Mouse (Mus musculus) stomach, postnatal 0 days (tissue): ENCODE measurements at regions not wholly inside any gene's neighbourhood (a gene's known extent, or its start where the extent isn't known, plus 50 kb on each side); places are given as distances from the start of the nearest gene placed in this dataset.

Experiments
- ATAC-seq: fragments of 200-750 bp; cut with Nextera tagmentation; 2 replicates; pipeline ENCODE4 v1.8.0; 2017; ENCODE audit not compliant: low FRiP score, low TSS enrichment
- DNase-seq: peaks from one replicate; pipeline ENCODE4 v3.0.0-alpha.2; 2016; ENCODE audit warnings: low spot score
- H3K27ac ChIP-seq: fragments of 300-500 bp; sonication (generic); replicated peaks from 2 replicates; pipeline ENCODE4 v1.5.1; 2014; ENCODE audit warnings: mild to moderate bottlenecking, control low read depth
- H3K27me3 ChIP-seq: fragments of 300-500 bp; sonication (generic); 2 replicates; pipeline ENCODE4 v1.6.1; 2014; ENCODE audit warnings: low read length; ENCODE audit not compliant: control insufficient read depth, insufficient read depth
- H3K36me3 ChIP-seq: fragments of 300-500 bp; sonication (generic); 2 replicates; pipeline ENCODE4 v1.6.1; 2014; ENCODE audit warnings: low read length, mixed read lengths; ENCODE audit not compliant: control insufficient read depth, insufficient read depth
- H3K4me1 ChIP-seq: fragments of 300-500 bp; sonication (generic); replicated peaks from 2 replicates; pipeline ENCODE4 v1.6.1; 2014; ENCODE audit warnings: antibody characterized with exemption; ENCODE audit not compliant: control insufficient read depth, insufficient read depth
- H3K4me2 ChIP-seq: fragments of 300-500 bp; sonication (generic); replicated peaks from 2 replicates; pipeline ENCODE4 v1.6.1; 2014; ENCODE audit warnings: low read depth, mild to moderate bottlenecking, control low read depth, moderate library complexity
- H3K4me3 ChIP-seq: fragments of 300-500 bp; sonication (generic); 2 replicates; pipeline ENCODE4 v1.5.1; 2014; ENCODE audit warnings: low read depth, low read length, control low read depth
- H3K9ac ChIP-seq: fragments of 300-500 bp; sonication (generic); 2 replicates; pipeline ENCODE4 v1.6.1; 2014; ENCODE audit warnings: mild to moderate bottlenecking, low read length, control low read depth, mixed read lengths
- H3K9me3 ChIP-seq: fragments of 300-500 bp; sonication (generic); 2 replicates; pipeline ENCODE4 v1.6.1; 2016; ENCODE audit warnings: low read length; ENCODE audit not compliant: control insufficient read depth
- CTCF ChIP-seq: IDR thresholded peaks from 2 replicates; pipeline ENCODE4 v1.5.1; 2016; ENCODE audit warnings: antibody characterized with exemption, low read depth, mild to moderate bottlenecking, moderate library complexity
- EP300 ChIP-seq: optimal IDR thresholded peaks from 2 replicates; pipeline ENCODE3; 2016; ENCODE audit warnings: antibody characterized with exemption
- WGBS: fragments of 180-500 bp; shearing (Covaris S2); extraction: QIAGEN DNeasy Blood & Tissue Kit; methylation state at CpG from one replicate; pipeline ENCODE4 v1.1.7; 2014; 5-methylcytosine and 5-hydroxymethylcytosine counted together

GRCm38 (mm10) chr2:166275398-166275797, 119.9 kb upstream of the Sulf2 start:
- no peak for ATAC-seq
- H3K4me3 ChIP-seq: no peak overlapping the region
- no peak overlapping the region for H3K4me2 ChIP-seq
- H3K27me3 ChIP-seq: no peaks in the 10 kb centered on the region
- DNase-seq: no peak
- no peak overlapping the region for H3K27ac ChIP-seq
- 80% methylated on average over 8 of the region's 8 CpGs for WGBS
- H3K9ac ChIP-seq: no peak overlapping the region
- TF ChIP-seq EP300 (no peak), CTCF (no peak)
- H3K9me3 ChIP-seq: no peaks in the 10 kb centered on the region
- H3K36me3 ChIP-seq: no peaks in the 10 kb centered on the region
- peaks cover 2% of the 10 kb centered on the region; the same call in 1 of the 2 replicates for H3K4me1 ChIP-seq

DNA sequence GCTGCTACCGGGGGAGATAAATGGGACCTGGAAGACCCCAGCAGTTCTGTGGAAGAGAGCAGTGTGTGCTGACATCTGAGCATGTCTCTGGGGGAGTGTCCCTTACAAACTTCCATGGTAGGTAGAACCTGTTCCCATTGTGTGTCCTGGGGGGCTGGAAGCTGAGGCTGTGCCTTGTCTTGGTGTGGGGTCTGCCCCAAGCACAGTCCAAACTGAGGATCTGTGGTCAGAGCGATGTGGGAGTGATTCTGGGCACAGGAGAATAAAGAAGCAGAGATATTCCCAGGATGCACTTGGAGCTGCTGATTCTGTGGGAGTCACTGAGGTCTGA, 118.5 kb upstream of the Sulf2 start:
- DNase-seq: no peak
- no peak overlapping the region for H3K4me3 ChIP-seq
- no peak overlapping the region for H3K4me2 ChIP-seq
- H3K27ac ChIP-seq: 0 out of 2 replicates have a peak overlapping the region, but pooled peaks have one; percentile 13
- no peak overlapping the region for H3K9ac ChIP-seq
- H3K4me1 ChIP-seq: peaks cover 2% of the 10 kb centered on the region; the same call in 1 of the 2 replicates
- no peaks in the 10 kb centered on the region for H3K36me3 ChIP-seq
- H3K27me3 ChIP-seq: no peaks in the 10 kb centered on the region
- 63% methylated on average over 2 of the region's 2 CpGs for WGBS
- 0 out of 2 replicates have a peak, but pooled peaks have one; percentile 4 for ATAC-seq
- TF ChIP-seq EP300 (no peak), CTCF (no peak)
- no peaks in the 10 kb centered on the region for H3K9me3 ChIP-seq

DNA sequence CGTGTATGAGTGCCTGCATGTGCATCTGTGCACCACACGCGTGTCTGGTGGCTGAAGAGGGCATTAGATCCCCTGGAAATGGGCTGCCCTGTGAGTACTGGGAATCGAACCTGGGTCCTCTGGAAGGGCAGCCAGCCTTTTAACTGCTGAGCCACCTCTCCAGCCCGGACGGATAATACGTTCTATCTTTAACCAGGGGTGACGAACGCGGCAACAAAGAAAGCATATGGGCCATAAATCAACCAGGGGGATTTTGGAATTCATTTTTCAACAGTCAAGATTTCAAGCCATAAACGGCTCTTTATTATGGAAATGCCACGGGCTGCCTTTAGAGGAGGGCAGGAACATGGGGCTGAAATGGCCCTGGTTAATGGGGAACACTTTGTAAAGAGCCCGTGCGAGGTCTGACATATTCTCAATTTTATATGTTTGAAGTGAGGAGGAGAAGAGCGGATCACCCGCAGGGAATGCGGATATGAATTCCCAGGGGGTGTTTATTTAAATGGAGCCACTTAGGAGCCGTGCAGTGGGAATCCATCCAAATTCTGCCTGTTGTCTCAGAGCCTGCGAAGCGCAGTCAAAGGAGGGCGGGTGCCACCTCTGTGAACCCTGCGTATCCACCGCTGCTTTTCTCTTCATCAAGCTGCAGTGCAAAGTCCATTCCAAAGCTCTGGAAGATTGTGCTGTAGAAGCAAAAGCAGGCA, 118.0 kb upstream of the Sulf2 start:
- Histone ChIP-seq H3K4me1 (peaks cover 2% of the 10 kb centered on the region; the same call in 1 of the 2 replicates), H3K4me3 (no peak overlapping the region), H3K36me3 (no peaks in the 10 kb centered on the region), H3K27ac (0 out of 2 replicates have a peak overlapping the region, but pooled peaks have one; percentile 13), H3K9me3 (no peaks in the 10 kb centered on the region), H3K27me3 (no peaks in the 10 kb centered on the region), H3K4me2 (0 out of 2 replicates have a peak overlapping the region, but pooled peaks have one; percentile 5), H3K9ac (no peak overlapping the region)
- peak; percentile 43 for DNase-seq
- 35% methylated on average over 23 of the region's 23 CpGs for WGBS
- peak; percentile 38; the same call in 1 of the 2 replicates for ATAC-seq
- TF ChIP-seq EP300 (no peak), CTCF (no peak)

GRCm38 (mm10) chr2:166272841-166273240, 117.4 kb upstream of the Sulf2 start:
- ATAC-seq (no peak), DNase-seq (no peak)
- Histone ChIP-seq H3K27ac (no peak overlapping the region), H3K4me1 (peaks cover 2% of the 10 kb centered on the region; the same call in 1 of the 2 replicates), H3K27me3 (no peaks in the 10 kb centered on the region), H3K4me3 (no peak overlapping the region), H3K4me2 (no peak overlapping the region), H3K36me3 (no peaks in the 10 kb centered on the region), H3K9ac (no peak overlapping the region), H3K9me3 (no peaks in the 10 kb centered on the region)
- 92% methylated on average over 1 of the region's 1 CpGs for WGBS
- TF ChIP-seq EP300 (no peak), CTCF (no peak)

GRCm38 (mm10) chr2:166272190-166272543, 116.7 kb upstream of the Sulf2 start:
- 62% methylated on average over 7 of the region's 7 CpGs for WGBS
- TF ChIP-seq CTCF (no peak), EP300 (no peak)
- ATAC-seq: no peak
- no peak overlapping the region for H3K4me3 ChIP-seq
- H3K4me1 ChIP-seq: peaks cover 2% of the 10 kb centered on the region; the same call in 1 of the 2 replicates
- H3K27ac ChIP-seq: no peak overlapping the region
- H3K36me3 ChIP-seq: no peaks in the 10 kb centered on the region
- H3K27me3 ChIP-seq: no peaks in the 10 kb centered on the region
- H3K4me2 ChIP-seq: no peak overlapping the region
- H3K9ac ChIP-seq: no peak overlapping the region
- no peak for DNase-seq
- H3K9me3 ChIP-seq: no peaks in the 10 kb centered on the region
